Mouse (Mus musculus): Measurements from ENCODE around the gene Cldn7. TPM values are rescaled to one million over a fixed set of nuclear protein-coding genes. Genes with fewer than 3 reads are reported as not detected.
A peak's percentile ranks its signal among the peaks of the same experiment; 100 is the strongest.

Gene Cldn7
- total and polyA plus RNA-seq, 2 experiments from 2014 or later, result 0.57 TPM; not detected in 1

DNA sequence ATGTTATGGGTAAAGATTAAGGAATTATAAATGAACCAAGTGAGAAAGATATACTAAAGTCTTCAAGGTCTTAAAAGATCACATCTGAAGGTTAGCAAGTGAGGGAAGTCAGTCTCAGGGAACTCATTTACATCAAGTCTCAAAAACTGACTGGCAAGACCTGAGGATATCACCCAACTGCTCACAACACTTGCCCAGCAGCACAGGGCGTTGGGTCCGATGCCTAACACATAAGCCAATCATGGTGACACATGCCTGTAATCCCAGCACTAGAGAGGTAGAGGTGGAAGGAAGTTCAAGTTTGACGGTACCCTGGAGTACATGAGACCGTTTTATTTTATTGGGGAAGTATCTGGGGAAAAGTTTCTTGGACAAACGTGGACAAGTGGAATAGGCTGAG, 46.5 kb upstream of the Cldn7 start:
- ATAC-seq (ENCODE audit: low FRiP score) (no peak), DNase-seq (ENCODE audit: low spot score) (no peak)
- Histone ChIP-seq H3K27ac (ENCODE audit: low read depth, low read length) (no peak overlapping the region), H3K9ac (replicated peaks; ENCODE audit: low read length, poor library complexity, severe bottlenecking) (no peak overlapping the region), H3K4me3 (ENCODE audit: low read depth, low read length) (no peak overlapping the region), H3K4me1 (ENCODE audit: insufficient read depth, low read length) (peaks cover 12% of the 10 kb centered on the region), H3K27me3 (ENCODE audit: insufficient read depth, low read length) (no peaks in the 10 kb centered on the region), H3K9me3 (ENCODE audit: low read length) (no peaks in the 10 kb centered on the region), H3K36me3 (ENCODE audit: insufficient read depth, low read length) (peaks cover 29% of the 10 kb centered on the region), H3K4me2 (ENCODE audit: low read depth, low read length, poor library complexity, severe bottlenecking) (no peak overlapping the region)
- WGBS, result 90% methylated on average over 5 of the region's 5 CpGs
- no peak for TF ChIP-seq CTCF (IDR thresholded peaks at IDR 0.05)

DNA sequence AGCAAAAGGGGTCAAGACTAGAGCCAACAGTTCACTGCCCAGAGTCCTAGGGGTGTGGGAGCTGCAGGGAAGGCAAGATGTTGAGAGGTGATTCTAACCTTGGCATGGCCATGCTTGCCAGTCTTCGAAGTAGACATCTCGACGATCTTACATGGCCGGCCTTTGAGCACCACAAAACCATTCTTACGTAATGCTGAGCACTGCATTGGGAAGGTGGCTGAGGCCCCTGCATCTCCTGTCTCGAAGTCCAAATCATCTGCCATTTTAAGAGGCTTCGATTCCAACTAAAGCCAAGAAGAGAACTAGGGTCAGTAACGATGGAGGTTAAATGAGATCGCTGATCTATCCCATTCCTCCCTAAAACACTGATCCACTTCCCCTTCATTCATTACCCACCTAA, 45.5 kb upstream of the Cldn7 start:
- TF ChIP-seq CTCF (IDR thresholded peaks at IDR 0.05), result no peak
- H3K36me3 ChIP-seq (ENCODE audit: insufficient read depth, low read length), result peaks cover 27% of the 10 kb centered on the region
- WGBS, result 85% methylated on average over 9 of the region's 9 CpGs
- no peaks in the 10 kb centered on the region for H3K27me3 ChIP-seq (ENCODE audit: insufficient read depth, low read length)
- no peak for ATAC-seq (ENCODE audit: low FRiP score)
- H3K9ac ChIP-seq (replicated peaks; ENCODE audit: low read length, poor library complexity, severe bottlenecking), result peak overlapping the region; percentile 98; the same call in 1 of the 2 replicates
- peak overlapping the region; percentile 98 for H3K4me2 ChIP-seq (ENCODE audit: low read depth, low read length, poor library complexity, severe bottlenecking)
- H3K4me3 ChIP-seq (ENCODE audit: low read depth, low read length), result peak overlapping the region; percentile 88; the same call in 1 of the 2 replicates
- H3K4me1 ChIP-seq (ENCODE audit: insufficient read depth, low read length), result peaks cover 12% of the 10 kb centered on the region
- DNase-seq (ENCODE audit: low spot score), result no peak
- H3K9me3 ChIP-seq (ENCODE audit: low read length), result no peaks in the 10 kb centered on the region
- H3K27ac ChIP-seq (ENCODE audit: low read depth, low read length), result no peak overlapping the region

DNA sequence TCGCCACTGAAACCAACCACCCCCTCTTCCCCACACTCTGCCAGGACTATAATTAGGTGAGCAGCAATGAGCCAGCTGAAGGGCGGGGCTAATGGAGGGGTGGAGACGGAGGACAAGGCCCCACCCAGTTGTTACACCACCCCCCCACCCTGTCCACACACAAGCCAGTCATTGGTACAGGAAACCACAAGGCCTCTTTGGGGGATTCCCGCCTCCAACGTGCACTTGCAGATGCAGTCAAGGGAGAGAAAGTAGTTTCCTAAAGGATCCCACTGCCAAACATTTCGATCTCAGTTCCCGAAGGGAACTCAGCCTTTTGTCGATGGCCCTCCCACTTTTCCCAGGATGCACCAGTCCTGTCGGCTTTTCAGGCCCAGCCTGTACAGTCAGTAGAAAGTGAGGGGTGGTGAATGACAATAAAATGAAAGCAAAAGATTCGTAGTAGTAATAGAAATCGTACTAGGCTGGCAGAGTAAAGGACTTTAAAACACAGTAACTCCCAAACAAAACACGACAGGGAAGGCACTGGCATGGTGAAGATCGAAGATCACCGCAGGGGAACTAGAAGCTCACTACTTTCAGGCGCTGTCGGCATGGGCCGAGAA, 44.8 kb upstream of the Cldn7 start:
- peaks cover 27% of the 10 kb centered on the region for H3K36me3 ChIP-seq (ENCODE audit: insufficient read depth, low read length)
- H3K4me2 ChIP-seq (ENCODE audit: low read depth, low read length, poor library complexity, severe bottlenecking), result peak overlapping the region; percentile 98
- WGBS, result 2% methylated on average over 17 of the region's 17 CpGs
- no peaks in the 10 kb centered on the region for H3K9me3 ChIP-seq (ENCODE audit: low read length)
- DNase-seq (ENCODE audit: low spot score), result peak; percentile 73
- peak overlapping the region; percentile 94 for H3K27ac ChIP-seq (ENCODE audit: low read depth, low read length)
- no peak for ATAC-seq (ENCODE audit: low FRiP score)
- TF ChIP-seq CTCF (IDR thresholded peaks at IDR 0.05), result no peak
- H3K27me3 ChIP-seq (ENCODE audit: insufficient read depth, low read length), result no peaks in the 10 kb centered on the region
- peaks cover 8% of the 10 kb centered on the region for H3K4me1 ChIP-seq (ENCODE audit: insufficient read depth, low read length)
- peak overlapping the region; percentile 98 for H3K9ac ChIP-seq (replicated peaks; ENCODE audit: low read length, poor library complexity, severe bottlenecking)
- peak overlapping the region; percentile 88 for H3K4me3 ChIP-seq (ENCODE audit: low read depth, low read length)

DNA sequence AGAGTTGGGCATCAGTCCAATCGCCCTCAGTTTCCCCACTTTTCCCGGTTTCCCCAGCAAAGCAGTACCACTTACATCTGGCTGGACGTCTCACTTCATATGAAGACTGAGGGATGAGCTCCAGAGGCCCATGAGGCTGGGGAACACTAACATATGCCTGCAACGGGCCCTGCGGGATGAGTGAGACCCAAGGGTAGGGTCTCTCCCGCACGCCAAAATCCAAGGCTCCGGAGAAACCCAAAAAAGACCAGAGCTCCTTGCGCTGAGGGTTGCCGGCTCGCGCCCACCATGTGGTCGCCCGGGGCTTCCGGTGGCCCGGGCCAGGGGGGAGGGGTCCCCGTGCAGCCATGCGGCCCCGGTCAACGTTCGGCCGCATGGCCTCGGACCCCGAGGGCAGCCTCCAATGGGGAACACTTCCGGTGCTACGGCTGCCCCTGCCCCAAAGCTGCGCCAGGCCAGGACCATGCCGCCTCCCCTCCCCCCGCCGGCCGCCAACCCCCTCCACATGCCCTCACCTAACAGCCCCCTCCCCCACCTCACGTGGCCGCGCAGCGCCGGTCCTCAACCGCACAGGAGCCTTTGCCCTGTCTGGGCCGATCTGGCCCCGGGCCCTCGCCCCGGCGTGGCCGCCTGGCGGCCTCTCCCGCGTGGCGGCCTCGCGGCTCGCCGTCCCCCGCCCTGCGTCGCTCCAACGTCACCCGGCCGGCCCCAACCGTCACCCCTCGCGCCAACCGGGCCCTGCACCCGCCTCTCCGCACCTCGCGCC, 44.1 kb upstream of the Cldn7 start:
- Histone ChIP-seq H3K4me1 (ENCODE audit: insufficient read depth, low read length) (peaks cover 5% of the 10 kb centered on the region), H3K9ac (replicated peaks; ENCODE audit: low read length, poor library complexity, severe bottlenecking) (peak overlapping the region; percentile 98), H3K4me3 (ENCODE audit: low read depth, low read length) (peak overlapping the region; percentile 88), H3K36me3 (ENCODE audit: insufficient read depth, low read length) (peaks cover 21% of the 10 kb centered on the region), H3K9me3 (ENCODE audit: low read length) (no peaks in the 10 kb centered on the region), H3K27ac (ENCODE audit: low read depth, low read length) (peak overlapping the region; percentile 94), H3K27me3 (ENCODE audit: insufficient read depth, low read length) (no peaks in the 10 kb centered on the region), H3K4me2 (ENCODE audit: low read depth, low read length, poor library complexity, severe bottlenecking) (peak overlapping the region; percentile 98)
- no peak for TF ChIP-seq CTCF (IDR thresholded peaks at IDR 0.05)
- WGBS, result under 1% methylated on average over 48 of the region's 65 CpGs
- DNase-seq (ENCODE audit: low spot score), result peak; percentile 15
- no peak; the same call in 1 of the 2 replicates for ATAC-seq (ENCODE audit: low FRiP score)

DNA sequence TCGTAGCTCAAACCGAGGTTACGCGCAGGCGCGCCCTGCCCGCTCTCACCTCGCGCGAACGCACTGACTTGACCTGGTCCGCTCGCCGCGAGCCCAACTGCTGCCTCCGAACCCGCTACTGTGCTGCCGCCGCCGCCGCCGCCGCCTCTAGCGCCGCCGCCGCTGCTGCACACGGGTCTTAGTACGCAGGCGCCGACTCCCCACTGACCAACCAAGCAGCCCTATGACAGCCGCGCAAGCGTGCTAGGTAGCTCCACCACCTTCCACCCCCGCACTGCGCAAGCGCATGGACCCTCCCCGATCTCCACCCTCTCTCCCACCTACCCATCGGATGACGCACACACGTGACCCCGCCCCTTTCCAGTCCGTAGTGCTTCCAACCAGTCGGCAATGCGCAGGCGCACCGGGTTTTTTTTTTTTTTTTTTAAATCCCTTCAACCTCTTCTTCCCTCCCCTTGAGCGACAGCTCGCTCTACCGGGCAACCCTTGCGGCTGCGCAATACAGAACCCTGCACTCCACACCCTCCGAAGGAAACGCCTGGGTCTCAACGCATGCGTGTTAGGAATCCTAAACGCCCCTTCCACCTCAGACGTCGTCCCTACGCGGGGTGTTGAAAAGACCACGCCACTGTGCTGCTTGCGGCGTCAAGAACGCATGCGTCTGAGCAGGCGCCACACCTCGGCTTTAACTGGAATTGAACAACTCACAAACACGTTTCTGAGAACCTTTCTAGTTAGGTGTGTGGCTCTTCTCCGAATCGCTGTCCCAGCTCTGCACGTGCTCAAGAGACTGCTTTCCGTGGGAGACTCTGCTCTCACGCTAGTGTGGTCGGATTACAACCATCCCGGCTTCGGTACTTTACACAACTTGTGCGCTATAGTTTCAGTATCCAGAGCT, 43.2 kb upstream of the Cldn7 start, which contains the start of gene Eif5a:
Eif5a (minus strand) TSS at position 845 of the 898 bp plus-strand sequence.
- peak; percentile 83 for TF ChIP-seq CTCF (IDR thresholded peaks at IDR 0.05)
- Histone ChIP-seq H3K4me1 (ENCODE audit: insufficient read depth, low read length) (peaks cover 5% of the 10 kb centered on the region), H3K27ac (ENCODE audit: low read depth, low read length) (peak within 1 kb of the TSS; percentile 94), H3K36me3 (ENCODE audit: insufficient read depth, low read length) (peaks cover 14% of the 10 kb centered on the region), H3K9me3 (ENCODE audit: low read length) (no peaks in the 10 kb centered on the region), H3K27me3 (ENCODE audit: insufficient read depth, low read length) (no peaks in the 10 kb centered on the region), H3K4me2 (ENCODE audit: low read depth, low read length, poor library complexity, severe bottlenecking) (peak within 1 kb of the TSS; percentile 98), H3K4me3 (ENCODE audit: low read depth, low read length) (peak within 1 kb of the TSS; percentile 88), H3K9ac (replicated peaks; ENCODE audit: low read length, poor library complexity, severe bottlenecking) (peak within 1 kb of the TSS; percentile 98)
- peak; percentile 100 for DNase-seq (ENCODE audit: low spot score)
- WGBS, result under 1% methylated on average over 77 of the region's 78 CpGs
- ATAC-seq (ENCODE audit: low FRiP score), result peak; percentile 98

All from midbrain, postnatal 0 days (tissue).